Mouse (Mus musculus): ENCODE data around the gene Farsa.

Gene Farsa

GRCm38 (mm10) chr8:84834866-84835855 is 21.6 kb upstream of the Farsa start:
- no peak for DNase-seq

- no peak for DNase-seq
Measured at GRCm38 (mm10) chr8:84837149-84837911, 19.5 kb upstream of the Farsa start.

GRCm38 (mm10) chr8:84837912-84838470 is 18.8 kb upstream of the Farsa start:
- DNase-seq, result no peak

GRCm38 (mm10) chr8:84838513-84838912 is 18.3 kb upstream of the Farsa start:
- DNase-seq, result no peak

- no peak for DNase-seq
Measured at GRCm38 (mm10) chr8:84839411-84839810, 17.4 kb upstream of the Farsa start.

- DNase-seq, result no peak
Measured at GRCm38 (mm10) chr8:84839875-84840247, 16.9 kb upstream of the Farsa start.

- DNase-seq, result peak; percentile 91 to 93
Measured at GRCm38 (mm10) chr8:84840248-84840999, 16.4 kb upstream of the Farsa start, which contains the start of gene Rad23a. TSS of gene Rad23a (minus strand) at chr8:84840665.

GRCm38 (mm10) chr8:84841514-84841913 is 15.3 kb upstream of the Farsa start:
- no peak for DNase-seq

GRCm38 (mm10) chr8:84844397-84845070 is 12.3 kb upstream of the Farsa start:
- DNase-seq, result no peak

- DNase-seq, result peak; percentile 38 to 44
Measured at GRCm38 (mm10) chr8:84845355-84846093, 11.3 kb upstream of the Farsa start.

- DNase-seq, result peak; percentile 32 to 35
Measured at GRCm38 (mm10) chr8:84846094-84846721, 10.6 kb upstream of the Farsa start.

GRCm38 (mm10) chr8:84846722-84847572 is 9.8 kb upstream of the Farsa start, which contains the start of gene Calr:
TSS of gene Calr (minus strand) at chr8:84846934.
- DNase-seq, result peak; percentile 100

GRCm38 (mm10) chr8:84847684-84848435 is 8.9 kb upstream of the Farsa start:
- no peak for DNase-seq

GRCm38 (mm10) chr8:84856434-84856833 is 355 bp upstream of the Farsa start:
- DNase-seq, result no peak

- peak; percentile 69 to 81 for DNase-seq
Measured at GRCm38 (mm10) chr8:84871376-84872308, 14.9 kb downstream of the Farsa start, which contains the start of gene Syce2. TSS of gene Syce2 (plus strand) at chr8:84872111.

- peak; percentile 29 to 38 for DNase-seq
Measured at GRCm38 (mm10) chr8:84872309-84872965, 15.6 kb downstream of the Farsa start.

- no peak for DNase-seq
Measured at GRCm38 (mm10) chr8:84873016-84873415, 16.2 kb downstream of the Farsa start.
